Comparison of ENCODE assay signal across 12 mouse cellular contexts in the genomic region with DNA sequence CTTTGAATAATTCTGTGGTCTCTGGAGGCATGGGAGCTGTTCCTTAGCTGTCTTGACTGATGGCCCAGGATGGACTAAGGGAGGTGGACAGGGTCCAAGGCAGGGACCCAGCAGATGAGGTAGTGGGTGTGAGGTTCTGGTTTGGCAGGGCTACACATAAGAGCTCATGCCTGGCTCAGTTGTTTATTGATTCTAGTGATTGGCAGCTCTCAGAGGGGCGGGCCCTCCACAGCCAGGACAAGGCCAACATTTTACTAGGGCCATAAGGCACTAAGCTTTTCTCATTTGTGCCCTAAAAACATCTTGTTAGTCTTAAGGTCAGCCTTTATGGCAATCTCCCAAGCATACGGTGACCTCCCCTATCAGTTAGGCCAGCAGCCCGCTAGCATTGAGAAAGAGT. TPM values are rescaled to one million over a fixed set of nuclear protein-coding genes. Genes with fewer than 3 reads are reported as not detected.
"Had no signal": no experiment of that assay in that cellular context is flagged by ENCODE, and none has a peak within 500 bp of the region (broad histone marks: within the 10 kb centered on the region; RNA-seq: fewer than 3 reads in every experiment).

No protein-coding gene starts in this region.

- DNase-seq: kidney, postnatal 10 days; kidney, postnatal 4 days; lung, adult 2 months; lung, postnatal 36 days; right cerebral cortex, adult 18-20 months; right cerebral cortex, postnatal 4 days had no signal

RNA-seq across cellular contexts. Expression of gene Wasf3, which starts 47.0 kb away (rescaled TPM):
- total RNA-seq: megakaryocyte progenitor cell, adult 5-6 weeks had no signal

RNA-seq across cellular contexts. Expression of gene Gm6408, which starts 49.9 kb away (rescaled TPM):
- total RNA-seq: layer of hippocampus, adult 8-10 months; layer of hippocampus, postnatal 25 days; left cerebral cortex, adult 2 months; left cerebral cortex, postnatal 14 days; megakaryocyte progenitor cell, adult 5-6 weeks; midbrain, postnatal 0 days had no signal

RNA-seq across cellular contexts. Expression of gene Gm6370, which starts 59.3 kb away (rescaled TPM):
- total RNA-seq: layer of hippocampus, adult 8-10 months; layer of hippocampus, postnatal 25 days; left cerebral cortex, adult 2 months; left cerebral cortex, postnatal 14 days; megakaryocyte progenitor cell, adult 5-6 weeks; midbrain, postnatal 0 days had no signal
